Mouse (Mus musculus) monocyte, adult 2 months (primary cell): ENCODE results near the gene Ralgapa2.

Experiments
- DNase-seq, 2 experiments: peaks; one replicate each; pipeline ENCODE4 v3.0.0; 2022; ENCODE audit warnings: low spot score in 2 of 2, low read depth in 1 of 2

Gene Ralgapa2

GRCm38 (mm10) chr2:146443291-146443875, 68.8 kb downstream of the Ralgapa2 start:
- DNase-seq, result no peak

GRCm38 (mm10) chr2:146441711-146442110, 70.4 kb downstream of the Ralgapa2 start:
- no peak for DNase-seq

- DNase-seq, result no peak
These were observed 83.4 kb downstream of the Ralgapa2 start for GRCm38 (mm10) chr2:146428751-146429150.

- no peak for DNase-seq
These were observed 84.8 kb downstream of the Ralgapa2 start for GRCm38 (mm10) chr2:146427380-146427779.

GRCm38 (mm10) chr2:146426321-146426720, 85.8 kb downstream of the Ralgapa2 start:
- DNase-seq, result no peak

GRCm38 (mm10) chr2:146425235-146425634, 86.9 kb downstream of the Ralgapa2 start:
- DNase-seq, result no peak

GRCm38 (mm10) chr2:146423710-146424301, 88.3 kb downstream of the Ralgapa2 start:
- DNase-seq, result no peak

GRCm38 (mm10) chr2:146423032-146423691, 89.0 kb downstream of the Ralgapa2 start:
- DNase-seq, result no peak

GRCm38 (mm10) chr2:146416283-146416682, 95.9 kb downstream of the Ralgapa2 start:
- no peak for DNase-seq

- no peak for DNase-seq
These were observed 97.5 kb downstream of the Ralgapa2 start for GRCm38 (mm10) chr2:146414484-146415291.

- no peak for DNase-seq
These were observed 99.4 kb downstream of the Ralgapa2 start for GRCm38 (mm10) chr2:146412733-146413132.

- DNase-seq, result no peak
These were observed 100.2 kb downstream of the Ralgapa2 start for GRCm38 (mm10) chr2:146411904-146412303.

GRCm38 (mm10) chr2:146407078-146407477, 105.1 kb downstream of the Ralgapa2 start:
- no peak for DNase-seq

GRCm38 (mm10) chr2:146401588-146401987, 110.6 kb downstream of the Ralgapa2 start:
- DNase-seq, result no peak

- DNase-seq, result no peak
These were observed 111.4 kb downstream of the Ralgapa2 start for GRCm38 (mm10) chr2:146400738-146401137.

GRCm38 (mm10) chr2:146398211-146398865, 113.8 kb downstream of the Ralgapa2 start:
- DNase-seq, result no peak

GRCm38 (mm10) chr2:146387211-146387610, 124.9 kb downstream of the Ralgapa2 start:
- no peak for DNase-seq

GRCm38 (mm10) chr2:146384582-146384981, 127.6 kb downstream of the Ralgapa2 start:
- DNase-seq, result no peak

- DNase-seq, result no peak
These were observed 135.9 kb downstream of the Ralgapa2 start for GRCm38 (mm10) chr2:146376293-146376692.

GRCm38 (mm10) chr2:146366098-146366497, 146.0 kb downstream of the Ralgapa2 start:
- DNase-seq, result no peak

GRCm38 (mm10) chr2:146365368-146365983, 146.7 kb downstream of the Ralgapa2 start:
- DNase-seq, result no peak
